Mouse (Mus musculus) heart, embryonic 13.5 days (tissue): ENCODE data around the gene Zfp90. TPM values are rescaled to one million over a fixed set of nuclear protein-coding genes. Genes with fewer than 3 reads are reported as not detected.

Experiments used
- polyA plus RNA-seq: library from polyadenylated mRNA; unstranded; fragments of >200 nt; fragmentation: Nextera tagmentation; extraction: Ambion mirVana; gene quantifications from 2 replicates; pipeline ENCODE4 v1.2.1, GENCODE M21; 2015

Zfp90 gene
- polyA plus RNA-seq, 1 experiment from 2014 or later: 15.3 TPM

Other genes starting within 250 kb of the Zfp90 start
- 31.9 and 37.6 TPM in 2 replicates for gene Slc7a6, start 246.5 kb upstream of the Zfp90 start, polyA plus RNA-seq
- gene Slc7a6os, start 204.4 kb upstream of the Zfp90 start, polyA plus RNA-seq: 20.2 and 22.7 TPM in 2 replicates
- gene Prmt7, start 204.4 kb upstream of the Zfp90 start, polyA plus RNA-seq: 35.7 and 36.6 TPM in 2 replicates
- 1.6 and 2.0 TPM in 2 replicates for gene Smpd3, start 77.3 kb upstream of the Zfp90 start, polyA plus RNA-seq
- not detected in 2 replicates for gene 6030452D12Rik, start 85.2 kb downstream of the Zfp90 start, polyA plus RNA-seq
- 29.5 and 32.0 TPM in 2 replicates for gene Cdh3, start 95.6 kb downstream of the Zfp90 start, polyA plus RNA-seq
- 6.0 and 11.9 TPM in 2 replicates for gene Gm10073, start 158.1 kb downstream of the Zfp90 start, polyA plus RNA-seq
- 3.0 and 3.2 TPM in 2 replicates for gene Cdh1, start 188.0 kb downstream of the Zfp90 start, polyA plus RNA-seq